23 mouse cellular contexts compared by ENCODE assay signal in the genomic region with DNA sequence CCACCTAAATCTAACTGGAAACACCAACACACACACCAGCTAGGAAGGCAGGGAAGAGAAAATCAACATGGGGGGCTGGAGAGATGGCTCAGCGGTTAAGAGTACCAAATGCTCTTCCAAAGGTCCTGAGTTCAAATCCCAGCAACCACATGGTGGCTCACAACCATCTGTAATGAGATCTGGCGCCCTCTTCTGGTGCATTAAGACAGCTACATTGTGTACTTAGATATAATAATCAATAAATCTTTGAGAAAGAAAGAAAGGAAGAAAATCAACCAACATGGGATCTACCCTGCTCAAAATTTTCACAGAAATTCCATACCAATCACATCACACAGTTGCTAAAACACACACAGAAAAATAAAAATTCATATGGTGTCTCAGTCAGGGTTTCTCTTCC. TPM values are rescaled to one million over a fixed set of nuclear protein-coding genes. Genes with fewer than 3 reads are reported as not detected.
A peak's percentile ranks its signal among the peaks of the same experiment; 100 is the strongest.
DNase-seq lines count a peak whose midpoint lies in the region; ATAC-seq and TF ChIP-seq lines count a peak whose summit lies in the region.
"Had no signal": no experiment of that assay in that cellular context is flagged by ENCODE, and none has a peak within 500 bp of the region (broad histone marks: within the 10 kb centered on the region; RNA-seq: fewer than 3 reads in every experiment).

No protein-coding gene starts in this region.

- H3K4me2 ChIP-seq in hindbrain, postnatal 0 days (ENCODE audit: low read depth, low read length), result no peak overlapping the region
- no peak overlapping the region for H3K4me2 ChIP-seq in lung, postnatal 0 days (replicated peaks; ENCODE audit: low read depth, low read length)
- H3K4me2 ChIP-seq: embryonic facial prominence, embryonic 13.5 days; heart, embryonic 11.5 days; hindbrain, embryonic 14.5 days; liver, embryonic 13.5 days; midbrain, embryonic 13.5 days had no signal

- H3K9me3 ChIP-seq in hindbrain, postnatal 0 days (ENCODE audit: low read length), result no peaks in the 10 kb centered on the region
- no peaks in the 10 kb centered on the region for H3K9me3 ChIP-seq in hindbrain, embryonic 10.5 days
- no peaks in the 10 kb centered on the region for H3K9me3 ChIP-seq in lung, postnatal 0 days (ENCODE audit: low read length)
- no peaks in the 10 kb centered on the region for H3K9me3 ChIP-seq in E14TG2a.4 (ENCODE audit: low read length)
- H3K9me3 ChIP-seq: embryonic facial prominence, embryonic 13.5 days; liver, embryonic 13.5 days; midbrain, embryonic 13.5 days had no signal

- no peaks in the 10 kb centered on the region for H3K27me3 ChIP-seq in hindbrain, postnatal 0 days (ENCODE audit: insufficient read depth, low read length)
- H3K27me3 ChIP-seq in hindbrain, embryonic 10.5 days (ENCODE audit: insufficient read depth, poor library complexity, severe bottlenecking), result no peaks in the 10 kb centered on the region
- no peaks in the 10 kb centered on the region for H3K27me3 ChIP-seq in lung, postnatal 0 days (replicated peaks; ENCODE audit: insufficient read depth, low read length)
- H3K27me3 ChIP-seq in E14TG2a.4 (ENCODE audit: insufficient read depth, low read length), result no peaks in the 10 kb centered on the region
- H3K27me3 ChIP-seq: embryonic facial prominence, embryonic 13.5 days; liver, embryonic 13.5 days; midbrain, embryonic 13.5 days had no signal

- H3K4me1 ChIP-seq in hindbrain, postnatal 0 days (ENCODE audit: insufficient read depth, low read length), result peaks cover 3% of the 10 kb centered on the region; the same call in 1 of the 2 replicates
- H3K4me1 ChIP-seq in hindbrain, embryonic 10.5 days (replicated peaks), result no peaks in the 10 kb centered on the region
- peaks cover 6% of the 10 kb centered on the region; the same call in 1 of the 2 replicates for H3K4me1 ChIP-seq in lung, postnatal 0 days (ENCODE audit: insufficient read depth, low read depth, low read length)
- H3K4me1 ChIP-seq in E14TG2a.4 (replicated peaks; ENCODE audit: low read depth, low read length), result peaks cover 22% of the 10 kb centered on the region
- H3K4me1 ChIP-seq: midbrain, embryonic 13.5 days had no signal

- DNase-seq in hindbrain, postnatal 0 days (ENCODE audit: low spot score), result no peak
- DNase-seq in hindbrain, embryonic 10.5 days (ENCODE audit: low spot score), result no peak
- no peak for DNase-seq in lung, postnatal 0 days (ENCODE audit: low spot score)
- DNase-seq in lung, postnatal 25 days (ENCODE audit: low spot score), result no peak
- DNase-seq in naive thymus-derived CD4-positive, alpha-beta T cell, adult 2 months (ENCODE audit: low read depth), result peak; percentile 42
- no peak for DNase-seq in cerebellum, postnatal 25 days
- DNase-seq in layer of hippocampus, adult 9-11 months, result no peak
- DNase-seq: adrenal gland, adult 8-10 months; cerebellum, adult 9-10 months; gastrocnemius, postnatal 36 days; heart, postnatal 14 days; kidney, adult 11 months; kidney, postnatal 10 days; liver, embryonic 13.5 days; right cerebral cortex, postnatal 25 days; thymus, postnatal 25 days had no signal

- no peak for ATAC-seq in hindbrain, postnatal 0 days
- ATAC-seq in lung, postnatal 0 days, result no peak
- ATAC-seq: forebrain, embryonic 14.5 days; midbrain, embryonic 13.5 days had no signal

- no peak overlapping the region for H3K4me3 ChIP-seq in hindbrain, postnatal 0 days (ENCODE audit: low read length)
- no peak overlapping the region for H3K4me3 ChIP-seq in hindbrain, embryonic 10.5 days
- H3K4me3 ChIP-seq in lung, postnatal 0 days (ENCODE audit: low read depth, low read length), result no peak overlapping the region
- no peak overlapping the region for H3K4me3 ChIP-seq in E14TG2a.4 (replicated peaks; ENCODE audit: low read length)
- H3K4me3 ChIP-seq: embryonic facial prominence, embryonic 13.5 days; liver, embryonic 13.5 days; midbrain, embryonic 13.5 days; myocyte had no signal

- WGBS in hindbrain, postnatal 0 days, result 72% methylated on average over 2 of the region's 2 CpGs
- 77% methylated on average over 2 of the region's 2 CpGs for WGBS in hindbrain, embryonic 10.5 days
- 74% methylated on average over 2 of the region's 2 CpGs for WGBS in lung, postnatal 0 days

- H3K36me3 ChIP-seq in hindbrain, postnatal 0 days (ENCODE audit: insufficient read depth, low read length), result no peaks in the 10 kb centered on the region
- no peaks in the 10 kb centered on the region for H3K36me3 ChIP-seq in hindbrain, embryonic 10.5 days
- H3K36me3 ChIP-seq in lung, postnatal 0 days (ENCODE audit: insufficient read depth, low read length), result no peaks in the 10 kb centered on the region
- no peaks in the 10 kb centered on the region for H3K36me3 ChIP-seq in E14TG2a.4 (ENCODE audit: insufficient read depth, low read length)
- H3K36me3 ChIP-seq: embryonic facial prominence, embryonic 13.5 days; liver, embryonic 13.5 days; midbrain, embryonic 13.5 days had no signal

- TF ChIP-seq CTCF in hindbrain, postnatal 0 days (IDR thresholded peaks at IDR 0.05; ENCODE audit: low read depth), result peak; percentile 20; the same call in 1 of the 2 replicates
- peak; percentile 17; the same call in 1 of the 2 replicates for TF ChIP-seq CTCF in lung, postnatal 0 days (IDR thresholded peaks at IDR 0.05)
- TF ChIP-seq CTCF in E14TG2a.4 (conservative IDR thresholded peaks at IDR 0.05; ENCODE audit: low read length), result peak; percentile 16; the same call in 1 of the 2 replicates

- no peak overlapping the region for H3K9ac ChIP-seq in hindbrain, postnatal 0 days (replicated peaks; ENCODE audit: low read length)
- no peak overlapping the region for H3K9ac ChIP-seq in lung, postnatal 0 days (replicated peaks; ENCODE audit: low read depth)
- H3K9ac ChIP-seq: embryonic facial prominence, embryonic 13.5 days; hindbrain, embryonic 14.5 days; liver, embryonic 13.5 days; midbrain, embryonic 13.5 days had no signal

- no peak for TF ChIP-seq EP300 in lung, postnatal 0 days (IDR thresholded peaks at IDR 0.05)

- no peak overlapping the region for H3K27ac ChIP-seq in hindbrain, postnatal 0 days
- no peak overlapping the region for H3K27ac ChIP-seq in hindbrain, embryonic 10.5 days
- H3K27ac ChIP-seq in lung, postnatal 0 days (ENCODE audit: low read length), result no peak overlapping the region
- H3K27ac ChIP-seq: embryonic facial prominence, embryonic 13.5 days; hindbrain, embryonic 14.5 days; midbrain, embryonic 13.5 days had no signal

RNA-seq across cellular contexts. Expression of a gene that starts 34.1 kb away (rescaled TPM):
- total RNA-seq in hindbrain, postnatal 0 days (2014; rRNA removed), result 32.1 and 54.8 TPM in 2 replicates
- 19.3 and 22.6 TPM in 2 replicates for polyA plus RNA-seq in hindbrain, postnatal 0 days (2015; fragmentation: Nextera tagmentation; extraction: Ambion mirVana)
- polyA plus RNA-seq in hindbrain, embryonic 10.5 days (2016; fragmentation: Nextera tagmentation; extraction: Ambion mirVana), result 25.4 and 31.3 TPM in 2 replicates
- 13.5 and 13.9 TPM in 2 replicates for polyA plus RNA-seq in lung, postnatal 0 days (2015; fragmentation: Nextera tagmentation; extraction: Ambion mirVana)
